Mouse (Mus musculus) heart, adult 18-20 months (tissue): ENCODE measurements around the gene Pou3f3. TPM values are rescaled to one million over a fixed set of nuclear protein-coding genes. Genes with fewer than 3 reads are reported as not detected.

Source experiments
- DNase-seq, 2 experiments: peaks; one replicate each; pipeline ENCODE4 v3.0.0; 2021 to 2022; ENCODE audit warnings: mixed read lengths in 1 of 2
- total RNA-seq, 2 experiments: library from RNA; stranded (reverse); gene quantifications; 2 replicates each; pipeline ENCODE4 v1.2.3; 2021

Gene Pou3f3
- total RNA-seq, 2 experiments from 2014 or later = 0.03 TPM; not detected in 1

DNA sequence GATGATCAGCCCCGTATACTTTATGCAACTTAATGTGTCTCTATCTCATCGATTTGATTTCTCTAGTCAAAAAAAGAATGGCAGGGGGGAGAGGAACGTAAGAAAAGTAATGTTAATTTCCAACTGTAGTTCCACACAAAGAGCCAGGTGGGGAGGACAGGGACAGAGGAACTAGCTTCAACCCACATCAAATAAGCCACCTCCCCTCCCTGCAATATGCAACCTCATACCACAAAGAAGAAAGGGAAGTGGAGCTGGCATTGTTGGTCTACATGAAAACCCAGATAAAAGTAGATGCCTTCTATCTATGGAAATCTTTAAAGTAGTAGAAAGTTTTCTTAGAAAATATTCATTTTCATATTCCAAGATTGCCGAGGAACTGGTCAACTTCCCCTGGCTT is 14.7 kb downstream of the Pou3f3 start:
- DNase-seq = no peak

DNA sequence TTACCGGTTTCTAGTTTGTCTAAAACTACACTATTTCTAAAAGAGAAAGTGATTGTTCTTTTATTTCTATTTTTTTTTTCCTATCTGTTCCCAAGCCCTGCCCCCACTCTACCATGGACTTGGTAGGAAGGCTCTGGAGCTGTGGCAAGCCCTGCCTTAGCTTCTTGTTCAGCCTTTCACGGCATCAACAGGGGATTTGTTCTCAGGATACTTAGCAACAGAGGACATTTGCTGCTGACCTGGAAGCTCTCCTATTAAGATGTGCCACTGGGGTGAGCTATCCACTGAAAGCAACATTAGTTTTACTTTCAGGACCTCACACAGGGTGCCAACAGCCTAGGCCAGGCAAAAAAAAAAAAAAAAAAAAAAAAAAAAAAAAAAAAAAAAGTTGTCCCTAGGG is 15.4 kb downstream of the Pou3f3 start:
- DNase-seq = no peak

DNA sequence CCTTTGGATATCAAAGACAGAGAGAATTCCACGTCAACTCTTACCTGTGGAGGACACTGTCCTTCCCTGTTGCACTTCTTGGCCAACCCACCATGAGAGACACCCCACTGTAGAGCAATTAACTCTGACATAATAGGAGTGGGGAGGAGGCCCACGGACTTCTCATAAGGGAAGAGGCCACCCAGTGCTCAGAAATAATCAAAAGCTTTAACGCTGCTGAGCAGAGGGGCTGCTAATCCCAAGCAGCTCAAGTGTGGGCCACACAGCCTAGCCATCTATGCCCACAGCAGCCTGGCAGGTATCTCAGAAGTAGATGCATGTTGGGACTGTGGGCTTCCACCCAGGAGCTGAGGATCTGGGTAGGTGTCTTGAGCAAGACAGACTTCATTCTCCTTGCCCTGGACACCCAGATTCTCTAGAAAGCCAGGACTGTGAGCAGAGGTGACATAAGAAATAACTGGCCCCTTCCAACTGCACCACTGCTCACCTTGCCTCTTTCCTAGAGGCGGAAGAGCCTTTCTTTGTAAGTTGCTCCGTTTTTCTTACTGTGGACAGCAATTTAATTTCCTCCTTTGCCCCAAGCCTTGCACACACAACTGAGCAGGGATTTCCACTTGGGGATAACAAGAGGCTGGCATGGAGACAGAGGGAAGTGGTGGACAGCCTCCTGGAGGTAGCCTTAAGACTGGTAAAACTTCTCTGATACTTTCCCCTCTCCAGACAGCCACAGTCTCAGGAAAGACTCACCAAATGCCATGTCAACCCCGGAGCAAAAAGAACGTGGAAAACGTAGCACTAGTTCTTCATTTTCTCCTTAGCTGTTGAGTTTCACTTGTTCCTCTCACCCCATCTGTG is 16.1 kb downstream of the Pou3f3 start:
- DNase-seq = no peak

DNA sequence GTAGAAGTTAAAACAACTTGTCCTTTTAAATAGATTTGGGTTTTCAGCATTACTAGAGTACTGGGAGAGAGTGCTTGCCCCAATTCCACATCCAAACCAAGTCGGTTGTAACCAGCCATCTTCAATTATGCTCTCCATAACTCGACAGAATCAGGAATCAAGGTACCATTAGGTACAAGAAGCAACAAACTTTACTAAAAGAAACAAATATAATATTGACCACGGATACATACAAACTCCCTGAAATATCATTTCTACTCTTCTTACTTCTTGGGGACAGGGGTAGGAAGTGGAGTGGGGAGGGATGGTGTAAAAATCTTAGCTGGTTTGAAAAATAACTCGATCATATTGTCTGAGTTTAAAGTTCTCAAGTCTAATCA is 16.7 kb downstream of the Pou3f3 start:
- no peak for DNase-seq

DNA sequence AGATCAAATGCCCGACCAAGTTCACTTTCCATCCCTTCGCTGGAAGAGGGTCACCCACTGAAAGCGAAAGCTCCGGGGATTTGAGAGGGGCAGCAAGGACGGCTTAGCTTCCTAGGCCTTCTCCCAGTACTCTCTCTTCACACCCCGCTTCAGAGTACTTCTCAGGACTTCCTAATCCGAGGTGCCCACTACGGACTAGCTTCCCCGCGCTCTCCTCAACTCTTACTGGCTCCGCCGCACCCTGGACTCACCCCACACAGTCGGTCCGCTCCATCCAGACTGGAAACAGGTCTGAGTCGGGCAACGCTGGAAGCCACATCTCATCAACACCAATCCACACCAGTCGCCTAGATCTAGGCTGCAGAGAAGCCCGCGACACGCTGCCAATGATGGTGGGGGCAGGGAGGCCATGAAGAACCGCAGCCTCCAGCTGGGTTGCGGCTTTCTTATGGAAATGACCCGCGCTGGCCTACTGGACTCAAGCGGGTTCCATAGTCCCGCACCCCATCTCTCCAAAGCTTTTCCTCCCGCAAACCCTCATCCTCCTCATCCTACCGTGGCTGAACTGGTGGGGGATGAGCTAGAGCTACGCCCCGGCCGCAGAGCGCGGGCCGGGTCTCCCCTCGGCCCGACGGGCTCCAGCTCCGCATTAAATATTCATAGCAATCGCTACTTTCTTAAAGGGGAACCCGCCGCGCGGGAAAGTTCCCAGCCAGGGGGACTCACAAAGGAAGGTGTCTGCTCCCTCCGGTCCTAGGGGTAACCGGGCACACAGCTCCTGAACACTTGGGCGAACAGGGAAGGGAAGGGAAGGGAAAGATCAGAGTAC is 17.8 kb downstream of the Pou3f3 start:
- DNase-seq = peak; percentile 7 to 40

DNA sequence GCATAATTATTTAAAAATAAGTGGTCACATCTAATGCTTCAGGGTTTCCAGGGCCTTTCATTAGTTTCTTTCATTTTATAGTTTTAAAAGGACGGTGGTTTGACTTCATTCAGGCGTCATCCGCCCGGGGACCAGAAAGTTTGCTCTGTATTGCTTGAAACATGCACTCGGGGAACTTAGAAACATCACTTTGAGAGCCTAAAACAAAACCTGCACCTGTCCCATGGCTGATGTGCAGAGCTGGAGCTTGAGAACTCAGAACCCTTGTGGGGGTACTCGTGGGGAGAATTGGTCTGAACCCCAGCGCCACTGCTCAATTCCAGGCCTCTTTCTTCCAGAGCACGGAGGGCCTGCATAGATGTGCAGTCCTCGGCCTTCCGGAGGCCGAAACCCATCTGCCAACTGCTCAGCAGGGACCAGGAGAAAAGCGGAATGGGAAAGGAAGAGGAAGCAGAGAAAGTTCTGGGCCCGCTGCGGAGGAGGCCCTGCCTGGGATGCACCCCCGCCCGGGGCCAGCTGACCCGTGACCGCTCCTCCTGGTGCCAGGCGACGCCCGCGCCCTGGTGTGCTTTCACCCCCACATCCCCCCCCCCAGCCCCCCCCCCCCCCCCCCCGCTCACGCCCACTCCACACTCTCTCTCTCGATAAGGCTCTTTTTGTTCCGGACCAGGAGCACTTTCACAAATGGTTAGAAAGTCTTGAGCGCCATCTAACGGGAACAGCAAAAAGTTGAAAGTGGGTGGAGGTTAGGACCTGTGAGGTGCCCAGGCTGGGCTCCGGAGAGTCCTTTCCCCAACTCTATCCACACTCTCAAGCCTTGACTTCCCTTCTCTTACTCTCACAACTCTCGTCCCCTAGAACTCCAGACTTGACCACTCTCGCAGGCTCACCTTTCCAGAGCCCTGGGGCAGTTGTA is 18.7 kb downstream of the Pou3f3 start:
- peak; percentile 47 to 55 for DNase-seq

DNA sequence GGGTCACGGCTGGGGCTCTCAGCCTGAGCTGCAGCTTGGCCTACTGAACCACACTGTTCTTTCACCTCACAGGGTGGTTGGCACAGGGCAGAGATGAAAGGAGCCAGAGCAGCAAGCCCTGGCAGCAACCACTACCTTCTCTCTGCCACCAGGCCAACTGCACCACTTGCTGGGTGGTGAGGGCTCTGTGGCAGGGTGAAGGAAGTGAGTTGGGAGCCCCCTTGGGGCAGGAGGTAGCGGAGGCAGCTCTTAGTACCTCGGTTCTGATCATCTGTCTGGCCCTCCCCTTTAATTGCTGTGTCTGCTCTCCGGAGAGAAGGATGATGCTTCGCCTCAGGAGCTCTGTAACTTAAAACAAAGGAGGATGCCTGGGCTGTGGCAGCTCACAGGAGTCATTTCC is 23.0 kb downstream of the Pou3f3 start:
- DNase-seq = no peak

DNA sequence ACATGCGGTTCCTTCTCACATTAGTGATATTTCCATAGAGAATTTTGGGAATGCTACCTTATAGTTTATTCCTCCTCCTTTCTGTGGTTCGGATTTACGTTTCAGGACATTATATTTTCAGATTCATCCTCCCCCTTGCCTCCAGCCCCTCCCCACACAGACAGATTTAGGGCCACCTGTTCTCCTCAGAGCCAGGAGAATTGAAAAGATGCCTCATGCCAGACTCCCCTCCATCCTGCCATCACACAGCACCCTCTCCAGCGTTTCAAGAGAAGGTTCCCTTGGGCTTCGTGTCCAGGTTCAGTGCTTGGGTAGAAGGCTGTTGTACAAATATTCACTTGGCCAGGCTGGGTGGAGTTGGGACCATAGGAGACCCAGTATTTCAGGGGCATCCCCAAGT is 25.8 kb downstream of the Pou3f3 start:
- no peak for DNase-seq

DNA sequence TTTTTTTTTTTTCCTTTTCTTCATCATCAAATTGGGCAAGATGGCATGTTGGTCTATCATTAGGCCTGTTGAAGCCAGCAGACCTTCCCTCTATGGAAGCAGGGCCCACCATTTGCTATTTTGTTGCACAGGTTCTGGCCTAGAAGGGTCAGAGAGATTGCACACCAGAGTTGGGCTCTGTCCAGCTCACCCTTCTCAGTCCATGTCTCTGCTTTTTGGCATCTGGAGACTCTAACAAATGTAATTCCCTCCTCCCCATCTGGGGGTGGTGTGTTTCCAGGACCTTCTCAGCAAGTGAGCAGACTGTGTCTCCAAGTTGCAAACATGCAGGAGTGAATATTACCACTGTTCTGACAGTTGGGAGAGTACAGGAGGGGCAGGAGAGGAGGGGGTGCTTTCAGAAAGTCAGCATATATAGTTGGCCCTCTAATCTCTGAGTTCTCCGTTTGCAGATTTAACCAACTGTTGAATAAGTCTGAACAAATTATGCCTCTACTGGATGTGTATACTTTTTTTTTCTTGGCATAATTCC is 28.3 kb downstream of the Pou3f3 start:
- DNase-seq = no peak

DNA sequence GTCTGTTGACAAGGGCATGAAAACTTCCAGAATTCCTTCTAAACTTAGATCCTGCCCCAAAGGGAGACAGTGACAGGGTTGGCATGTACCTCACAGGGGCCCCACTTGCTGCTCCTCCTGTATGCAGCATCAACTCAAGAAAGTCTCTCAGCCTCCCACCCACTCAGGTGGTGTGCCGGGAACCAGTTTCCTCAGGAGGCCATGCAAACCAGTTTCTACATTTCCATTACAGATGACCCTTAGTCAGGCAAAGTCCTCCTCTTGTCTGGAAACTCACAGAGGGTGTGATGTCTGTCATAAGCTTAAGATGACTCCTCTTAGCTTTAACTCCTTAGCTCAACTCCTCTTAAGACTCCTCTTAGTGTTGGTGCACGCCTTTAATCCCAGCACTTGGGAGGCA is 29.3 kb downstream of the Pou3f3 start:
- no peak for DNase-seq

DNA sequence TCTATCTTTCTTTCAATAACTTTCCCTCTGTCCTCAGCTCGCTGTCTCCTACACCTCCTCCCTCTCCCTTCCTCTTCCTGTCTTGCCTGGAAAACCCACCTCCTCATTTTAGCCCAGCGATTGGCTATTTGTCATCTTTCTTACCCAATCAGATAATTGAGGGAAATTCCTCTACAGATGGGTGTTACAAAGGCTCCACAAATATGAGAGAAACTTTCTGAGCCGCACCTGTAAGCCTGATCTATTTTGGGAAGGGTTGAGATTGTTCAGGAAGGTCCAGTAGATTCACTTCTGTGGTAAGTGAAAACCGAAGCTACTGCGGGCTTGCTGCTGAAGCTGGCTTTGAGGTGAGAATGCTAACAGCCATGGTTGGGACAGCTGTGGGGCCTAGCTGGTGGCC is 31.6 kb downstream of the Pou3f3 start:
- no peak for DNase-seq

DNA sequence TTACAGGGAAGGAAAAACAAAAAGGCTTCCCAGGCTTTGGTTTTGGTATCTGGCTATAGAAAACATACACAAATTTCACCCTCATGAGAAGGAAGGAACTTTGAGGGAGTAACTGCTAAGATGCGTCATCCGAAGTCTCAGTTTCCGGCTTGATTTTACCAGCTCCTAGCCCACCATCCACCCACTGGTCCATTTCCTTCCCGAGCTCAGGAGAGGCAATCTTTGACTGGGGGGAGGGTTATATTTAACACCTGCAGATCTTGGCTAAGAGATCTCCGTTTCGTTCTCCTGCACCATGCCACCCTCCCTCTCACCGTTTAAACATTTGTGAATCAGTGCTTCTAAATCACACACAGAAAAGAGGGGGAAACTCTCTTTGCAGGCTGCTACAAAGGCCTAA is 32.1 kb downstream of the Pou3f3 start:
- DNase-seq = no peak

DNA sequence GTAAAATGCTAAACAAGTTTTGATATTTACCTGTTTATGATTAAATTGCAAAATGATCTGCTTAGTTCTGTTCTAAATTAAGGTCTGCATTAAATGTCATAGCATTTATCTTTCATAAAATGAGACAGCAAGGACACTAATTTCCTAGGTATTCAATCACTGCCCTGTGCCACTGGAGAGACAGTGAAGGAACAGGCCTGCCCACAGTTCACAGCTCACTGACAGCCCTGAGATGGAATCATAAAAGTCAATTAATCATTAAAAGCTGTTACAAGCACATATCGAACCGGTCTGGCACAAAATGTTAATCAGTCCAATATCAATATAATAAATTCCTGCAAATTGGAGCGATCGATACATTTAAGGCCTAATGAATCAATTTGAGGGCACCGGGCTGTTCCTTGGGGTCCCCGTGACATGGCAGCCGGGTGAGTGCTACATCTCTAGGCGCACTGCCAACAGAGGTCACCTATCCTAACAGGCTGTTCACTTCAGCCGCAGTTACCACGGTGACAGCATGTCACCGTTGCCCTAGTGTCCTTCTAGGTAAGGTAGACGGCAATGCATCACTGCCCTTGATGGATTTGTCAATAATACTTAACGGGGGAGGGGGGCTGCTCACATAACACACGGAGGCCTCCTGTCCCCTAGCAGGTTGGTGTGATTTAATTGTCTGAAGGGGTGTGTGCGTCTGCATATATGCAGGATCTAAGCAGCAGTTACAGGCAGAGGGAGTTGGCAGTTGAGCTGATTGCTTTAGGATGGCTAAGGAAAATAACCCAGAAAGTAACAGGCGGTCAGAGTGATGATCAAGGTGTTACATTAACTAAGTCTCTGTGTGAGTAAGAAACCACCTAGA is 46.0 kb downstream of the Pou3f3 start:
- DNase-seq = no peak

DNA sequence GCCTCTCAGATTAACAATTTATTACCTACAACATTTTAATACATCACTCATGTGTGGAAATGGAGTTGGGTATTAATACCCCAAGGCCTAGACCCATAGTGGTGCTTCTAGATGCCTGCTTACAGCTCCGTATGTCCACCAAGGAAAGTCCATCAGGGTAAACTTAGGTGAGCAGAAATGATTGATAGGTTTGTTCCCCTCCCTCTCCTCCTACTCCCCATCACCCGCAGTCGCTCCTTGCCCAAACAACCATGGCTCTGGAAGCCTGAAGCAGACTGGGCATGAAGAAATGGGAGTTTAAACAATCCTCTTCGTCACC is 46.6 kb downstream of the Pou3f3 start:
- DNase-seq = no peak

DNA sequence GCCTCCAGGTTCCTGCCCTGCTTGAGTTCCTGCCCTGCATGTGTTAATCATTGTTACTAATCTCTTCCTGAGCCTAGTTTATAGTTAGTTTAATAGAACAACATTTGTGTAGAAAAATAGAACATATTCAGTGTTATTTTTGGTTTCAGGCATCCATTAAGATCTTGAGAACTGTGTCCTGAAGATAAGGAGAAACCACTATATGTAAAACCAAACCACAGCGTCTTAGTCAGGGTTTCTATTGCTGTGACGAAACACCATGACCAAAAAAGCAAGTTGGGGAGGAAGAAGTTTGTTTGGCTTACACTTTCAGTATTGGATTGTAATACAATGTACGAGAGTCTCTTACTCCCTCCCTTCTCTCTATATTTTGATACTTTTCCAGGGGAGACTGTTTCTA is 49.5 kb downstream of the Pou3f3 start:
- DNase-seq = no peak

DNA sequence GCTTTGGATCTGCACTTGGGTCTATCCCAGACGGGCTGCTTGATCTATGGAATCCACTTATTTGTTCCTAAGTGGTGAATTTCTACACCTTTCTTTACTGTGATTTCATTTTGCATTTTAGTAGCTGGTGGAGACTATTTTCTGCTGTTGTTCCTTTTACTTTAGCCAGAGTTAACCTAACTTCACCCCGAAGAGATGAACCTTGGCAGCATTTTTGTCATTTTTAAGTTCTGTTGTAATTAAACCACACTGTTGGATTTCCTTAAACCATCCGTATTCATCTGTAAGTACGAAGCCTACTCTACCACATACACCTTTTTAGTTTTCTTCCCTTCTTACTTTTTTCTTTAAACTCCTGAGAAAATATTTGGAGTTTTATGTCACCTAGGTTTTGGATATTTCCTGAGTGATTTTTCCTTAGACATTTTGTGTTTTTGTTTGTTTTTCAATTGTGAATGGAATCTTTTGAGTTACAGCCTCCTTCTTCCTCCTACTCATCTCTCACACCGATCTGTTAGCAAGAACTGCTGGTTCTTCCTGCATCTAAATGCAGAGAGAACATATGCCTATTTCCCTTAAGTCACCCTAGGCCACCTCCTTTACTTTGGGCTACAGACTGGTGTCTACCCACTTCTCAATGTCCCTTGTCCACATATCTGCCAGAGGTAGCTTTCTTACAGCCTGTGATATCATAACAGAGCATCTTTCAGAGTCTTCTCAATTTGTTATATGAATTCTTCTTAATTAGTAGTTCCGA is 54.1 kb downstream of the Pou3f3 start:
- no peak for DNase-seq
